Mouse (Mus musculus) left cerebral cortex, postnatal 4 days (tissue): ENCODE data around the gene Clock. TPM values are rescaled to one million over a fixed set of nuclear protein-coding genes. Genes with fewer than 3 reads are reported as not detected.

Experiments
- DNase-seq: peaks from one replicate; pipeline ENCODE4 v3.0.0-alpha.2; 2022
- intact Hi-C: fragments of 180-260 bp; cut with DNase I; formaldehyde crosslinking; loops from one replicate; pipeline ENCODE4 v1.15.1; 2025
- total RNA-seq, 2 experiments: library from RNA; stranded (reverse); gene quantifications; 2 replicates each; pipeline ENCODE4 v1.2.3; 2021

Gene Clock
- total RNA-seq, 2 experiments from 2014 or later, result 31.2 to 31.7 TPM

DNA sequence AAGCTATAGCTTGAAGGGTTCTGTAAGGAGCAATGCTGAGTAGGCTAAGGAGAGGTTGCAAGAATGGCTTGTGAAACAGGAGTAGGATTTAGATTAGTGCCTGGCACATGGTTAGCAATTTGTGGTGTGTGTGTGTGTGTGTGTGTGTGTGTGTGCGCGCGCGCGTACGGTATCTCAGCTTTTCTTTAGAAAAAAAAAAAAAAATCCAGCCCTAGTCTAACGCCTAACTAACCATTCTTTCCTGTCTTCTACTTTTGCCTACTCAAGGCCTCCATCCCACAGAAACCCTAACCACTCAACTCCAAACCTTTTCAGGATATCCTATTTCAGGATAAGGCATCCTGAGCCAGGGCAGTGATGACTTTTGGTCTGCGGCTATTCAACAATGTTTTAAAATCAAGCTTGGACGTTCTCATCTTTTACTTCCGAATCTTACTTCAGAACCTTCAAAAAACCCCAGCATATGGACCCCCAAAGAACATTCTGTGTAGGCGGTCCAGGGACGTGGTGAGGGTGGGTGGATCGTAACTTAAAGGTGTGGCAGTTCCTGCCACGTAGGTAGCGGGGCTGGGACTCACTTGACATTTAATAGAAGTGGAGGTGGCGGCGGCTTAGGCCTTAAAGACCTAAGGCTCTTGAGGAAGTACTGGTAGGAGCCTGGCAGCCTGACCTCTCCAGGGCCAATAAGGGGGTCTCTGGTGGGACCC is 121.4 kb downstream of the Clock start:
- no peak for DNase-seq
- intact Hi-C loops, result no loop called here

DNA sequence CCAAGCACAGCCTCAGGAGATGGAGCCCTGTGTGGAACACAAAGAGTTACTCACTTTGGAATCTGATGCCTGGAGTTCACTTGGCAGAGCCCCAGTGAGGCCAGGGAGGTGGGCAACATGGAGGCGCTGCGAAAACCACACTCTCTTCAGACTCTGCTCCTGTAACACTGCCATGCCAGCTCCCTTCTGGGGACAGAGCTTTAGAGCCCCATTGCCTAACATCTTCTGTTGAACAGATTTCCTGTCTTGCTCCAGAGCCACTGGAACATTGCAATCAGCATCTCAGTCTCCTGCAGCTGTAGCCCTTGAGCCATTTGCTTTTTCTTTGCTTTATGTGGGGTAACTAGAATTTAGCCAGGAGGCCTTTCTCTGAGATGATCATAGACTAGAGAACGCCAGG is 122.3 kb downstream of the Clock start:
- intact Hi-C loops, result no loop called here
- peak; percentile 8 for DNase-seq

DNA sequence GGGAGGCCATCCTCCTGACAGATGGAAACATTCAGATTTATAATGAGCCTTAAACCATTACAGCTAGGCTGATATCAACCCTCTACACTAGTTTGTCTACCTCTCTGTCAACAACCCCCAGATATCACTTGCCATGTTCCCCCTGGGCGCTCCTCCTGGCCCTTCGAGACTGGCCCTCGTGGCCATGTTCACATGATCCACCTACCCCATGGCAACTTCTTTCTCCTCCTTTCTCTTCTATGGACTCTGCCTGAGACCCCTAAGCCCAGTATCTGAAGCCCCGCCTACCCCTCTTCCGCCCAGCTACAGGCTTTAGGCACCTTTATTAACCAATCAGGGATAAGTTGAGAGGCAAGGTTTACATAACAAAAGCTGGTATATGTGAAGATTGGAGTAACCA is 124.8 kb downstream of the Clock start:
- DNase-seq, result no peak
- intact Hi-C loops, result no loop called here

DNA sequence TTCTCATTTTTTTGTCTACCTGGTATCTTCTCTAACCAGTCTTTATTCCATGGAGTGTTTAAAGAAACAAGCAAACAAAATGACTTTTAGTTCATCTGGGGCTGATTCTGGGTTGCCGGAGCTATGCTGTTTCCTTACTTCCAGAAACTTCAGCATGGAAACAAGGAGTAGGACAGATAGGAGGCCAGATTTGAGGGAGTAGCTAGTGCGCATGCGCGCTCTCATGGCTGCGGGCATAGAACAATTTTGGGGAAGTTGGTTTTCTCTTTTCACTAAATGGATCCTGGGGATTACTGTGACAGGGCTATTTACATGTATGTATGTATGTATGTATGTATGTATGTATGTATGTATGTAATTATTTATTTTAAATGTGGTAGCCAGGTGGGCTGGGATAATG is 125.4 kb downstream of the Clock start:
- intact Hi-C loops, result no loop called here
- no peak for DNase-seq

DNA sequence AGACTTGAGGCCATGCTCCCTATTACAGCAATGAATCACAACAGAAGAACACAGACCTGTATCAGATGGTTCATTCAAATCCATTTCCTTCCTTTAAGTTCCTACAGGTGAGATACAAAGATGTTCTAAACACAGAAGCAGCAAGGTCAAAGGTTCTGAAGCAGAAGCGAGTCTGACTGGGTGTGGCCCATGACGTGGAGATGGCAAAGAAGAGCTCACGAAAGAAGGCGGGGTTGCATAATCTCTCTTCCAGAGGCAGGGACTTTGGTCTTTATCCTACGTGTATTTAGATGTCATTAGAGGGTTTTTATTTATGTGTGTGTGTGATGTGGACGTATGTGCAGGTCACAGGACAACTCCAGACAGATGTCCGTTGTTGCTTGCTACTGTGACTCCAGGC is 126.9 kb downstream of the Clock start:
- intact Hi-C loops, result no loop called here

DNA sequence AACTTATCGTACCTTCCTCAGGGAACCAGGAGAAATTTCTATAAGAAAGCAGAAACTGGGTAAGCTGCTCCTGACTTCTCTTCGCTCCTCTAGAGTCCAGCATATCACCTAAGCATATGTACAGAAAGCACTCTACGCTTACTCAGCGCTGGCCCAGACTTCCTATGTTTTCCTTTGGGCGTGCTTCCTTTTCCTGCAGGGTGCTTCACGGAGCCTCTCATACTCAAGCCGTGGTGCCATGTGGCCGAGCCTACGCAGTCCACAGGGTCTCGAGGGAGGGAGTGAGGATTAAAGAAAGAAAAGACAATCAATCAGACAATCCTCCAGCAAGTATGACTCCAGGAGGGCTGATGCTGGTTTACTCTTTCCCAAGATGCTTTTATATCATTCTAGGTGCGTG is 127.8 kb downstream of the Clock start:
- intact Hi-C loops, result no loop called here
- no peak for DNase-seq

More for the DNA sequence above, 126.9 kb downstream of the Clock start:
- no peak for DNase-seq

DNA sequence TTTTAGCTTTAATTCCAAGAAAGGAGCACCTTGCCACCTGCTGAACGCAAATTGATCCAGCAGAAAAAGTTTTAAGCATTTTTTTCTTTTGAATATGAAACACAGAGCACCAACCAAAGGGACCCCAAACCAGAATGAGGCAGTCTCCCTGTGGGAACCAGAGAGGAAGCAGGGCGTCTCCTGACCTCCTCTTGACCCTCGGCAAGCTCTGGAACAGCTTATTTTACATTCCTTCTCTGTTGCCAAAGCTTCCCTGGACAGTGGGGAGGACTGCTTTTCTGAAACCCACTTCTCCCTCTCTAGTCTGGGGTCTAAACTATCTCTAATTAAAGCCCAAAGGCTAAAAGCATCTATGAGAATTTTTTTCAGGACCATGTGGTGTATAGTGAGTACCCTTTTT is 128.2 kb downstream of the Clock start:
- no peak for DNase-seq
- intact Hi-C loops, result no loop called here

DNA sequence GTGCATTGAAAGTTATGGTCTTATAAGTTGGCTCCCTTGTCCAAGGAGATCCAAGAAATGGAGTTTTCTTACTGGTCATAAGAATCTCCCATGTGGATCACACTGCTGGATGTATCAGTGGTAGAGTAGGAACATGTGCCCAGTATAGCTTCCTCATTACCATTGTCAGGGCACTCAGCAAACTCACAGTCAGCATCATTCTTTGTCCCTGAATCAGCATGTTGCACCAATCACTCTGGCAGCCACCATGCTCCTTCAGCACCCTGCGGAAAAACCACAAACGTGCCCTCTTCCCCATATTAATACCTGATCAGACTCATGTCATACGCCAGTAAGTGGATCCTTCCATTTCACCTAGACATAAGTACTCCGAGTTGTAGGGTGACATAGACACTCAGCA is 129.5 kb downstream of the Clock start:
- DNase-seq, result no peak
- intact Hi-C loops, result no loop called here

DNA sequence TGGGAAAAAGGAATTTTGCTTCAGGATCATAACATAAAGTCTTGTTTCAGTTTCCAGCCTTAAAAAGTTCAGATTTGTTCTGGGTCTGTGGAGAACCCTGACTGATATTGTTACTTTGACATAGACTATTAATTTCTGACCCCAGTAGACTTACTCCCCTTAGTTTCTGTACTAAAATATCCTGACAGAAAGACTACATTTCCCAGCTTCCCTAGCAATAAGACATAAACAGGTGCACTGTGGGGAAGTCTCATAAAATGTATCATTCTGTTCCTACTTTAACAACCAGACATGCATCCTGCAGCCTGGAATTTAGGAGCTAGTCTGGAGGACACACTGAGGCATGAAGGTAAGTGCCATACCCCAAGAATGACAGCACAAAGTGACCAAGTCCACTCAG is 133.6 kb downstream of the Clock start:
- intact Hi-C loops, result no loop called here
- DNase-seq, result no peak

DNA sequence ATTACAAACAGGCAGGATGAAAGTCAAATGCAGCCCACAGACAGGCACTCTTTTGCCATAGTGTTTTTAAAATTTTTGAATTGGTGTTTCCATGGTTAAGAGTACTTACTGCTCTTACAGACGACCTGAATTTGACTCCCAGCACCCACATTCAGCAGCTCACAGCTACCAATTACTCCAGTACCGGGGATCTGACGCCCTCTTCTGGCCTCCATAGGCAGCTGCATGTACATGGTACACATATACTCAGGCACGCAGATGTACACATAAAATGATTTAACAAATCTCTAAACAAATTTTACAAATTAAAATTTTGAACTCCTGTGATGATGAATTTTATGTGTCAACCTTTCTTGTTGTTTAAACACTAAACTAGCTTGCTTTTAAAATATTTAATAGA is 134.1 kb downstream of the Clock start:
- intact Hi-C loops, result no loop called here
- DNase-seq, result no peak

DNA sequence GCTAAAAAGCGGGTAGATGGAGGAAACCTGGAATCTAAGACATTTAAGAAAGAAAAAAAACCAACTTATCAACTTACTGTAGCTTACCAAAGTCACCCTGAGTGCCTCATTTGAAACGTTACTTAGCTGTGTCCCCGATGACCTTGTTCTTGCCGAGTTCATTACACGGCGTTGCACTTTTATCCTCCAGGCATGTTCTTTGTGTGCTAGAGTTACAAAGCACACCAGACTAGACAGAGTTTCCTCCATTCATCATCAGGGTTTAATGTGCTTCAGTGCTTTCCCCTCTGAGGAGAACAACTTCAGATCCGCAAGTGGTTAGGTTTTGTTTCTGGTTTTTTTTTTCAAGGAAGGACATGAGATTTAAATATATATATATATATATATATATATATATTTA is 139.8 kb downstream of the Clock start:
- DNase-seq, result no peak
- intact Hi-C loops, result no loop called here

DNA sequence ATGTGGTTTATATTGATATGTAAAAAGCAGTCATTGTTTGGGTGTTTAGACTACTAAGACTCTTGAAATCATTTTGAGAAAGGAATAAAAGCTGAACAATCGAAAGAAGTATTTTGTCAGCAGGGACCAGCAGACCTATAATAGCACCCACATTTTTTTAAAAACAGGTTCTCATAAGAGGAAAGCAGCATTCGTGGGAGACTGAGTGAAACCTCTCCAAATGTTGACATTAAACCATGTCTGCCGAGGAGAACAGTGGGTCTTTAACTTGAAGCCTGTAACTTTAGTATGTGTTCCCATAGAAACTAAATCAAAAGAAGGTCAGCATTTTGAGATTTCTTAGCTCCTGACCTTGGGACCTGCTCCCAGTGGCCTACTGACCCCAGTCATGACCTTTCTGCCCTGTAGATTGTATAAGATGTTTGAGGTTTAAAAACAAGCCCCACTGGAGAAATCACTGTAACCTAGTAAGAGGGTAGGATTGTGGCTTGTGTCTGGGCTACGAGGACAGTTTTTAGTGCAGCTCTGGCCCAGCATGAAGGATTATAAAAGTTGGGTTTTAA is 140.7 kb downstream of the Clock start:
- intact Hi-C loops, result no loop called here
- DNase-seq, result no peak

DNA sequence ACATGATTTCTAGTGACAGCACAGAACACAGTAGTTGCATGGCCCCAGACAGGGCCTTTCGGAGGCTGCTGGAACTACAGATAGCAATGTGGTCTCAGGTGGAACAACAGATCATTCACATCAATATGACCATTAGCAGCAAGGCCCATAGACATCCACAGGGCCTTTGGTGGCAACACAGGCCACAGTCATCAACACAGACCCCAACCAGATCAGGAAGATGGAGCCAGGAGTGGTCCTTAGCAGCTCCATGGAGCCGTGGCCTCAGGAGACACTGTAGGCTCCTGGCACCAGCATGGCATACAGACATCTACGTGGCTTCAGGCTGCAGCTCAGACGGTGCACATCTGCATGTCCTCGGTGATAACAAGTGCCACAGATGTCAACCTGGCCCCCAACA is 141.7 kb downstream of the Clock start:
- intact Hi-C loops, result no loop called here
- no peak for DNase-seq

DNA sequence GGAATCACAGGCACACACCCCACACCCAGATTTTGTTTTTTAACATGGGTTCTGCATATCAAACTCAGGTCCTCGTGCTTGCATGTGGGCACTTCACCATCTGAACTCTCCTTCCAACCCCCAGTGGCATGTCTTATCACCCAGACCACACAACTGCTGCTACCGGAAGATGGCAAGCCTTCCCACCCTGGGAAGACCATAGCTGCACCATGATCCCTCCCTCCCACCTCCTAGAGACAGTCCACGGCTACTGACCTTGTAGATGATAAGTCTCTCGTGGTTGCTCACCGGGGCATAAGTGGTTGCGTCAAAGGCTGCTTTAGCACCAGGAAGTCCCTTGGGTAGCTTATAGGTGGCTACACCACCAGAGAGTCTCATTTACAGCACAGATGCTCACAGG is 143.1 kb downstream of the Clock start:
- intact Hi-C loops, result no loop called here
- DNase-seq, result no peak

DNA sequence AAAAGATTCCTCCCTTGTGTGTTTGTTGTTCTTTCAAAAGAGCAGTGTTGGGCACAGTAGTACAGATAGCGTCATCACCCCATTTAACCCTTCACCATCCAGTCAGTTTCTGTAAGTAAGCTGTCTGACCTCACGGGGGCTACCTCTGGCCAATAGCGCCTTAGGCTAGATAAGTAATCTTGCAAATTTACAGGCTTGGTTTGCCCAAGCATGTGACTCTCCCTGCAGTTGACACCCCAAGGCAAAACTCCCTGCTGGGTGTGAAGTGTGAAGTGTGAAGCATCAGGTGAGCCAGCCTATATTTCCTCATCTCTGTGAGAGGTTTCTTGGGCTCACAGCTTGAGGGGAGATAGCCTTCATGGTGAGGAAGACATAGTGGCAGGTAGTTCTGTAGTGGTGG is 144.5 kb downstream of the Clock start:
- no peak for DNase-seq
- intact Hi-C loops, result no loop called here

Other genes starting within 250 kb of the Clock start
- gene Srd5a3, start 164.5 kb downstream of the Clock start, total RNA-seq, result 10 to 100 TPM; 11.7 to 13.9 TPM
- gene Tmem165, start 120.9 kb downstream of the Clock start, total RNA-seq, result 10 to 100 TPM; 47.1 to 47.4 TPM
- not detected for gene Pdcl2, start 26.4 kb upstream of the Clock start, total RNA-seq
- not detected for gene Nmu, start 59.0 kb upstream of the Clock start, total RNA-seq
- gene Gm7271, start 179.2 kb upstream of the Clock start, total RNA-seq, result not detected
- gene Exoc1, start 224.5 kb upstream of the Clock start, total RNA-seq, result 100 to 1,000 TPM in 1 of 2 experiments, 10 to 100 TPM in 1; 97.5 to 103 TPM